Mouse (Mus musculus) duodenum, adult 2 months (tissue): ENCODE results near the gene Tph1. TPM values are rescaled to one million over a fixed set of nuclear protein-coding genes. Genes with fewer than 3 reads are reported as not detected.

Experiments used
- polyA plus RNA-seq: library from polyadenylated mRNA; depleted of rRNA; stranded (reverse); fragments of >200 nt; gene quantifications from 2 replicates; pipeline ENCODE4 v1.2.3, GENCODE M21; 2012; ENCODE audit warnings: low replicate concordance; rRNA removed

Tph1 gene
- 2.4 and 2.9 TPM in 2 replicates for polyA plus RNA-seq

GRCm38 (mm10) chr7:46672160-46672672 lies at the start of gene Tph1:
Gene Tph1, minus strand, starts transcription at chr7:46672537.

DNA sequence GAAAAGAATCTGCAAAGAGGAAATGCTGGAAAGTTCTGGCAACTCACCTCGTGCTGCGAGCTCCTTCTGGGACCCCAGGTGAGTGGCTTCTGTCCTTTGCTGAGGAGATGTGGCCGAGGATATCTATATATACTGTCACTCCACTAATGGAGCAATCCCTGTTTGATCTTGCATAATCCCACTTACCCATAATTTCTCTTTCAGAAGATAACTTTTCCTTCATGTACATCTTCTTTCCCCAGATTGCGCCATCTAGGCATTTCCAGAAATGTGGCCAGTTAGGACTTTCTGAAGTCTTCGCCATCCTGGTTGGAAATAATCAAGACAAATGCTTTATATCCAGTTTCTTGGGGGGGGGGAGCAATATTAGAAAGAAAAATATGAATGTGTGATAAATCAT lies 43.3 kb upstream of the Tph1 start, which contains the start of gene Saa3:
Gene Saa3, minus strand, starts transcription at position 101 of the 400 bp plus-strand sequence.

GRCm38 (mm10) chr7:46710390-46710844 lies 38.1 kb upstream of the Tph1 start, which contains the start of gene Saal1:
Gene Saal1, minus strand, starts transcription at chr7:46710680.

DNA sequence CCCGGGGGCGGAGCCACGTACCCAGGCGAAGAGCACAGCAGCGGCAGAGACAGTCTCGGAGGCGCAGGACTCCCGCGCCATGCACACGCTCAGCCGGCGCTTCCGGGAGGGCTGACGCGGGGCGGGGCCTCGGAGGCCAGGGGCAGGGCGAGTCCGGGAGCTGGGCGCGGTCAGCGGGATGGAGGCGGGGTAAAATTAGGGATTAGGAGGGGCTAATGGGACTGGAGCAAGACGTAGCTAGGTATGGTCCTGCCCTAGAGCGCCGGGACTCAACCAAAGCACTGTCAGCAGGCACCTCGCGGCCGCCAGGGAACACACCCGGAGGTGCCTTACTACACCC lies 32.7 kb downstream of the Tph1 start, which contains the start of gene Sergef:
Gene Sergef, minus strand, starts transcription at position 116 of the 340 bp plus-strand sequence.

Other genes with a start within 250 kb of the Tph1 start
- gene Sergef, start 32.7 kb downstream of the Tph1 start, polyA plus RNA-seq, result 5.3 and 5.6 TPM in 2 replicates
- gene Saal1, start 38.1 kb upstream of the Tph1 start, polyA plus RNA-seq, result 1.7 and 2.8 TPM in 2 replicates
- 0.21 and 0.30 TPM in 2 replicates for gene Saa3, start 43.2 kb upstream of the Tph1 start, polyA plus RNA-seq
- 0.07 TPM in 1 of 2 replicates, not detected in the other for gene Saa4, start 60.1 kb upstream of the Tph1 start, polyA plus RNA-seq
- gene Saa1, start 70.4 kb upstream of the Tph1 start, polyA plus RNA-seq, result 0.21 TPM in 1 of 2 replicates, not detected in the other
- gene Saa2, start 79.3 kb upstream of the Tph1 start, polyA plus RNA-seq, result not detected in 2 replicates
- 15.4 and 20.0 TPM in 2 replicates for gene Hps5, start 123.5 kb upstream of the Tph1 start, polyA plus RNA-seq
- gene Gtf2h1, start 123.6 kb upstream of the Tph1 start, polyA plus RNA-seq, result 2.2 and 4.8 TPM in 2 replicates
- gene Ldha, start 168.9 kb upstream of the Tph1 start, polyA plus RNA-seq, result 740 and 1,417 TPM in 2 replicates
- gene Ldhc, start 188.7 kb upstream of the Tph1 start, polyA plus RNA-seq, result not detected in 2 replicates
- 100 and 104 TPM in 2 replicates for gene Tsg101, start 247.4 kb upstream of the Tph1 start, polyA plus RNA-seq